Mouse (Mus musculus): ENCODE measurements around the gene Fam187b.

DNA sequence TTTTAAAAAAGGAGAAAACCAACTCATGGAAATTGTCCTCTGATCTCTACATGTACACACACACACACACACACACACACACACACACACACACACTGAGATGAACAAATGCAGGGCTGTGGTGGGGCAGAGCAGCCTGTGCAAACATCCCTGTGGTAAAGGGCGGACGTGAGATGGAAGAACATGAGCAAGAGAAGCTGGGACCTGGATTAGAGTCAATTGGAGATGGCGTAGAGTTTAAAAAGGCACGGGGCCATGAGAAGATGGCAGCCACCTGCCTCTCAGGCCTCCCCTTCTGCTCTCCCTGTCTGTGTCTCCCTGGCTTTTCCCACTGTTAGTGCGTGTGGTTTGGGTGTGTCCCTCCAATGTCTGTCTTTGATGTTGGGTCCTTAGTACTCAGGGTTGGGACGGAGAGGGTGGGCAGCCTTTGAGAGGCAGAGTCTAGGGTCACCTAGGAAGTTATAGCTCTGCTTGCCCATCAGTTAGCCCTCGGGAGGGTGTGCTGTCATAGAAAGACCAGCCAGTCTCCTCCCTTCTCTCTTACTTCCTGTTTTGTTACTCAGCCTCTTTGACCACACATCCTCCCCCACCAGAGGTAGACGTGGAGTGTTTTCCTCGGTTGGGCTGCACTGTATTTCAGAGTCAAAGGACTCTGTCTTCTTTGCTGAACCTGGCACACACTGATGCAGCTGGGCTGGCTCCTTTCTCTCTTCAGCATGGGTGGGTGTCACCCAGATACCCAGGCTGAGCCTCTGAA, 60.0 kb downstream of the Fam187b start:
- no peak for TF ChIP-seq CTCF (IDR thresholded peaks at IDR 0.05)
- TF ChIP-seq EP300 (IDR thresholded peaks at IDR 0.05) = no peak

Measured in lung, postnatal 0 days (tissue).